Mouse (Mus musculus): ENCODE data around the gene Cygb. TPM values are rescaled to one million over a fixed set of nuclear protein-coding genes. Genes with fewer than 3 reads are reported as not detected.

Gene Cygb
- polyA plus RNA-seq, 1 experiment from 2014 or later, result 14.7 TPM

DNA sequence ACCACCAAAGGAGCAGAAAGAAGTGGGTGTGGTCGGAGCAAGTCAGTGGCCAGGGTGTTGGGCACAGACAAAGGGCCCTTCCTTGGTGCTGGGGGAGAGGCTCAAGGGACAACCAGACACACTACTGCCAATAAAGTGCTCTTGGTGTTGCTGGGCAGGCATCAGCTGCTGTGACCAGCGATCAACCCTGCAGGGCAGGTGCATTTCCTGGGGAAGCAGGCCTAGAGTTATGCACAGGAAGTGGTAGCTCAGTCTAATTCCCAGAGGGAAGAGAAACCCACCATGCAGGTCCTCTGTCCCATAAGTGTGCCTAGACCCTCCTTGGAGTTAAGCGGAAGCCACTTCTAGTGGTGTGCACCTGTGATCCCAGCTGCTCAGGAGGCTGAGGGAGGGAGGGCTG is 46.4 kb downstream of the Cygb start:
- Histone ChIP-seq H3K27ac (ENCODE audit: low read depth, low read length) (no peak overlapping the region), H3K27me3 (replicated peaks; ENCODE audit: control insufficient read depth, insufficient read depth, low read length) (no peaks in the 10 kb centered on the region), H3K4me3 (ENCODE audit: low read depth, low read length) (no peak overlapping the region), H3K4me2 (ENCODE audit: low read length) (no peak overlapping the region), H3K9me3 (replicated peaks; ENCODE audit: control insufficient read depth, low read length) (no peaks in the 10 kb centered on the region), H3K9ac (ENCODE audit: low read length) (no peak overlapping the region), H3K36me3 (ENCODE audit: control insufficient read depth, insufficient read depth, low read length) (no peaks in the 10 kb centered on the region), H3K4me1 (ENCODE audit: control insufficient read depth, insufficient read depth, low read length) (no peaks in the 10 kb centered on the region)
- WGBS, result 90% methylated on average over 3 of the region's 3 CpGs
- ATAC-seq, result no peak
- no peak for DNase-seq (ENCODE audit: low spot score)

- Histone ChIP-seq H3K9ac (ENCODE audit: low read length) (no peak overlapping the region), H3K9me3 (replicated peaks; ENCODE audit: control insufficient read depth, low read length) (no peaks in the 10 kb centered on the region), H3K4me2 (ENCODE audit: low read length) (no peak overlapping the region), H3K4me1 (ENCODE audit: control insufficient read depth, insufficient read depth, low read length) (no peaks in the 10 kb centered on the region), H3K36me3 (ENCODE audit: control insufficient read depth, insufficient read depth, low read length) (no peaks in the 10 kb centered on the region), H3K27me3 (replicated peaks; ENCODE audit: control insufficient read depth, insufficient read depth, low read length) (no peaks in the 10 kb centered on the region), H3K27ac (ENCODE audit: low read depth, low read length) (no peak overlapping the region), H3K4me3 (ENCODE audit: low read depth, low read length) (no peak overlapping the region)
- ATAC-seq (no peak), DNase-seq (ENCODE audit: low spot score) (no peak)
- WGBS, result 93% methylated on average over 12 of the region's 12 CpGs
These were observed 50.0 kb downstream of the Cygb start for GRCm38 (mm10) chr11:116604097-116604496.

DNA sequence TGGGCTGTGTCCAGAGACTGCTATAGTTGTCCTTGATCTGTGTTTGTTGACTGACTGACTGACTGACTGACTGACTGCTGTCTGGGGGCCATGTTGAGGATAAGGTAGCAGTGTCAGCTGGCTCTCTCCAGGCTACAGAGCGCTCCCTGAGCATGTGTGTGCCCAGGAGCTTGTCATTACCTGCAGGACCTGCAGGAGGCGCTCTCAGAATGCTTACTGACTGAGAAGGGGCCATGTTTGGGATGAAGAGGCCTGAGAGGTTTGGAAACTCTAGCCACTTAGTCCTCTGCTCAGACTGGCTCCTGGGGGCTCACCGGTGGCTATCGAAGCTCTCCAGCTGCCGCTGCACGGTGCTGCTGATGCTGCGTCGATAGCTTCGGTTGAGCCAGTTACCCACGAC is 50.8 kb downstream of the Cygb start:
- Histone ChIP-seq H3K9ac (ENCODE audit: low read length) (no peak overlapping the region), H3K4me2 (ENCODE audit: low read length) (no peak overlapping the region), H3K4me1 (ENCODE audit: control insufficient read depth, insufficient read depth, low read length) (no peaks in the 10 kb centered on the region), H3K27ac (ENCODE audit: low read depth, low read length) (no peak overlapping the region), H3K4me3 (ENCODE audit: low read depth, low read length) (no peak overlapping the region), H3K36me3 (ENCODE audit: control insufficient read depth, insufficient read depth, low read length) (no peaks in the 10 kb centered on the region), H3K27me3 (replicated peaks; ENCODE audit: control insufficient read depth, insufficient read depth, low read length) (no peaks in the 10 kb centered on the region), H3K9me3 (replicated peaks; ENCODE audit: control insufficient read depth, low read length) (no peaks in the 10 kb centered on the region)
- ATAC-seq, result no peak
- no peak for DNase-seq (ENCODE audit: low spot score)
- WGBS, result 91% methylated on average over 10 of the region's 10 CpGs

DNA sequence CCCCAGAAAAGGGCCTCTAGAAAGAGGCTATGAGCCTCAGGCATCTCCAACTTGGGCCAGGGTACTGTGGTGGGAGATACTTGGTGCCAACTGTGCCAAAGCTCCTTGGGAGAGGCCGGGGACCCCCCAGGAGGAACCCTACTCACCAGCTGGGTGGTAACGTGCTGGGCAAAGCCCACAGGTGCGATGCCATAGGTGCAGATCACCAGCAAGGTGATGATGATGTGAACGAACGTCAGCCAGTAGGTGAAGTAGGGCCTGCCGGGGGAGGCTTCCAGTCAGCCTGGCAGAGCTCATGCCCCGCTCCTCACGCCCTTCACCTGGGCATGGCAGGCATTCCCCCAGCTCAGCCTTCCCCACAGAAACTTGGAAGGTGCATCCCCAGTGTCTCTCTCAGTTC is 52.1 kb downstream of the Cygb start:
- Histone ChIP-seq H3K9ac (ENCODE audit: low read length) (no peak overlapping the region), H3K27ac (ENCODE audit: low read depth, low read length) (no peak overlapping the region), H3K4me2 (ENCODE audit: low read length) (no peak overlapping the region), H3K4me3 (ENCODE audit: low read depth, low read length) (no peak overlapping the region), H3K36me3 (ENCODE audit: control insufficient read depth, insufficient read depth, low read length) (no peaks in the 10 kb centered on the region), H3K27me3 (replicated peaks; ENCODE audit: control insufficient read depth, insufficient read depth, low read length) (no peaks in the 10 kb centered on the region), H3K9me3 (replicated peaks; ENCODE audit: control insufficient read depth, low read length) (no peaks in the 10 kb centered on the region), H3K4me1 (ENCODE audit: control insufficient read depth, insufficient read depth, low read length) (no peaks in the 10 kb centered on the region)
- WGBS, result 86% methylated on average over 8 of the region's 8 CpGs
- ATAC-seq, result no peak
- DNase-seq (ENCODE audit: low spot score), result no peak

DNA sequence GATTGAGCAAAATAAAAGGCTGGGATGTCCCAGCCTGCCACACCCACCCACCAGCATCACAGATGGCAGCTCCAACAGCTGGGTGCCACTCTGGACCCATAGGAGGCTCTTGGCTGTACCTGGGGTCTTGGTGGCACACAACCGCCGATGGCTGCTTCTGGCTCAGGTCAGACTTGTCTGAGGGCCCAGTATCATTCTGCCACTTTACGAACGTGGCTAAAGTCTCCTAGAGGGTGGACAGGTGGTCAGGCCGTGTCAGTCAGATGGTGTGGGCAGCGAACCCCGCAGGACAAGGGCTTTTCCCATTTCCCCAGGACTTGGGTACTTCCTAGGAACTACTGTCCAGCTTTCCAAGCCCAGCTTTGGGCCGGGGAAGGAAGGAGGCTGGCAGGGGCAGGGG is 52.9 kb downstream of the Cygb start:
- 95% methylated on average over 8 of the region's 8 CpGs for WGBS
- H3K4me2 ChIP-seq (ENCODE audit: low read length), result no peak overlapping the region
- no peak for DNase-seq (ENCODE audit: low spot score)

GRCm38 (mm10) chr11:116599230-116599629 is 54.9 kb downstream of the Cygb start:
- ATAC-seq (no peak), DNase-seq (ENCODE audit: low spot score) (no peak)
- Histone ChIP-seq H3K27me3 (replicated peaks; ENCODE audit: control insufficient read depth, insufficient read depth, low read length) (no peaks in the 10 kb centered on the region), H3K9me3 (replicated peaks; ENCODE audit: control insufficient read depth, low read length) (no peaks in the 10 kb centered on the region), H3K9ac (ENCODE audit: low read length) (no peak overlapping the region), H3K4me2 (ENCODE audit: low read length) (no peak overlapping the region), H3K27ac (ENCODE audit: low read depth, low read length) (no peak overlapping the region), H3K4me1 (ENCODE audit: control insufficient read depth, insufficient read depth, low read length) (no peaks in the 10 kb centered on the region), H3K36me3 (ENCODE audit: control insufficient read depth, insufficient read depth, low read length) (no peaks in the 10 kb centered on the region), H3K4me3 (ENCODE audit: low read depth, low read length) (no peak overlapping the region)
- WGBS, result 91% methylated on average over 15 of the region's 15 CpGs

More for the DNA sequence above, 52.9 kb downstream of the Cygb start:
- Histone ChIP-seq H3K27ac (ENCODE audit: low read depth, low read length) (no peak overlapping the region), H3K9me3 (replicated peaks; ENCODE audit: control insufficient read depth, low read length) (no peaks in the 10 kb centered on the region), H3K4me1 (ENCODE audit: control insufficient read depth, insufficient read depth, low read length) (no peaks in the 10 kb centered on the region), H3K27me3 (replicated peaks; ENCODE audit: control insufficient read depth, insufficient read depth, low read length) (no peaks in the 10 kb centered on the region), H3K36me3 (ENCODE audit: control insufficient read depth, insufficient read depth, low read length) (no peaks in the 10 kb centered on the region), H3K4me3 (ENCODE audit: low read depth, low read length) (no peak overlapping the region), H3K9ac (ENCODE audit: low read length) (no peak overlapping the region)
- no peak for ATAC-seq

DNA sequence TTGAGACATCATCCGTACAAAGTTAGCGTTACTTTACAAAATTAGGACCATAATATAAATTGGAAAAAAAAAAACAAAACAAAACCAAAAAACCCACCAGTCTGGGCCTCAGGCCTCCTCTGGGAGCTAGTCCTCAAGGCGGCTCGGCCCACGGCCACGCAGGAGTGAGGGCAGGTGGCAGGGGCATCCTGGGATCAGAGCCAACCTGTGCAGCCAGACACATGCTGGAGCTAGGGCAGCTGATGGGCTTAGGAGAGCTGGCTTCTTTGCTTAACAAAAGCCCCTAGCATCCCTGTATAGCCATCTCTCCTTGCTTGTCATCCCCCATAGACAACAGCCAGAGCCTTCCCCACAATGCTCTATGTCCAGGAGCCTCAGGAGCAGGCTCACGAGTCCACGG is 55.9 kb downstream of the Cygb start:
- Histone ChIP-seq H3K4me2 (ENCODE audit: low read length) (no peak overlapping the region), H3K36me3 (ENCODE audit: control insufficient read depth, insufficient read depth, low read length) (no peaks in the 10 kb centered on the region), H3K9ac (ENCODE audit: low read length) (no peak overlapping the region), H3K4me1 (ENCODE audit: control insufficient read depth, insufficient read depth, low read length) (peaks cover 2% of the 10 kb centered on the region; the same call in 1 of the 2 replicates), H3K4me3 (ENCODE audit: low read depth, low read length) (no peak overlapping the region), H3K27me3 (replicated peaks; ENCODE audit: control insufficient read depth, insufficient read depth, low read length) (no peaks in the 10 kb centered on the region), H3K27ac (ENCODE audit: low read depth, low read length) (no peak overlapping the region), H3K9me3 (replicated peaks; ENCODE audit: control insufficient read depth, low read length) (no peaks in the 10 kb centered on the region)
- DNase-seq (ENCODE audit: low spot score) (no peak), ATAC-seq (no peak)
- WGBS, result 79% methylated on average over 8 of the region's 8 CpGs

DNA sequence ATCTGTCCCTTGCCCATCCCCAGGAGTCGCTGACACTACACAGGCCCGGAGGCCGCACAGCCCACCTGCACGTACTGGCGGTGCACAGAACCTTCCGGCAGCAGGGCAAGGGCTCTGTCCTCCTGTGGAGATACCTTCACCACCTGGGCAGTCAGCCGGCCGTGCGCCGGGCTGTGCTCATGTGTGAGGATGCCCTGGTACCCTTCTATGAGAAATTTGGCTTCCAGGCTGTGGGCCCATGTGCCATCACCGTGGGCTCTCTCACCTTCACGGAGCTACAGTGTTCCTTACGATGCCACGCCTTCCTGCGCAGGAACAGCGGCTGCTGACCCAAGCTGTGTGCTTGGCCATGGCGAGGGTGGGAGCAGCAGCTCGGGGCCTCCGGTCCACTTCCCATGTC is 57.3 kb downstream of the Cygb start:
- Histone ChIP-seq H3K9ac (ENCODE audit: low read length) (no peak overlapping the region), H3K27me3 (replicated peaks; ENCODE audit: control insufficient read depth, insufficient read depth, low read length) (no peaks in the 10 kb centered on the region), H3K4me1 (ENCODE audit: control insufficient read depth, insufficient read depth, low read length) (peaks cover 8% of the 10 kb centered on the region), H3K4me3 (ENCODE audit: low read depth, low read length) (no peak overlapping the region), H3K27ac (ENCODE audit: low read depth, low read length) (no peak overlapping the region), H3K4me2 (ENCODE audit: low read length) (no peak overlapping the region), H3K36me3 (ENCODE audit: control insufficient read depth, insufficient read depth, low read length) (no peaks in the 10 kb centered on the region), H3K9me3 (replicated peaks; ENCODE audit: control insufficient read depth, low read length) (no peaks in the 10 kb centered on the region)
- no peak for DNase-seq (ENCODE audit: low spot score)
- no peak for ATAC-seq
- 89% methylated on average over 19 of the region's 19 CpGs for WGBS
